Mouse (Mus musculus): Measurements from ENCODE around the gene Pdcd4.
"Not testable (repeated sequence)": the region's sequence is repeated elsewhere in the genome, so short reads cannot be mapped to it uniquely, and the experiment has no call there.

The Pdcd4 gene

DNA sequence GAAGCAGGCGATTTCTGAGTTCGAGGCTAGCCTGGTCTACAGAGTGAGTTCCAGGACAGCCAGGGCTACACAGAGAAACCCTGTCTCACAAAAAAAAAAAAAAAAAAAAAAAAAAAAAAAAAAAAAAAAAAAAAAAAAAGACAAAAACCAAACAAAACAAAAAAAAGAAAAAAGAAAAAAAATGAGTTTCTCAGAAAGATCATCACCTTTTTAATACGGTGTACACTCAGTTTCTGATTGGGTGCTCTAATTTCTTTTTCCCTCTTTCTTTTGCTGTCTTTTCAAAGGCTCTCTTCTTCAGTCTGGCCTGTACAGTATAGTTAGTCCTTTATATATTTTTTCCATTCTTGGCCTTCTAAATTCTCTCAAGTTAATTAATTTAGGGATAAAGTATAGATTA is 72.3 kb downstream of the Pdcd4 start:
- DNase-seq, result not testable (repeated sequence)

DNA sequence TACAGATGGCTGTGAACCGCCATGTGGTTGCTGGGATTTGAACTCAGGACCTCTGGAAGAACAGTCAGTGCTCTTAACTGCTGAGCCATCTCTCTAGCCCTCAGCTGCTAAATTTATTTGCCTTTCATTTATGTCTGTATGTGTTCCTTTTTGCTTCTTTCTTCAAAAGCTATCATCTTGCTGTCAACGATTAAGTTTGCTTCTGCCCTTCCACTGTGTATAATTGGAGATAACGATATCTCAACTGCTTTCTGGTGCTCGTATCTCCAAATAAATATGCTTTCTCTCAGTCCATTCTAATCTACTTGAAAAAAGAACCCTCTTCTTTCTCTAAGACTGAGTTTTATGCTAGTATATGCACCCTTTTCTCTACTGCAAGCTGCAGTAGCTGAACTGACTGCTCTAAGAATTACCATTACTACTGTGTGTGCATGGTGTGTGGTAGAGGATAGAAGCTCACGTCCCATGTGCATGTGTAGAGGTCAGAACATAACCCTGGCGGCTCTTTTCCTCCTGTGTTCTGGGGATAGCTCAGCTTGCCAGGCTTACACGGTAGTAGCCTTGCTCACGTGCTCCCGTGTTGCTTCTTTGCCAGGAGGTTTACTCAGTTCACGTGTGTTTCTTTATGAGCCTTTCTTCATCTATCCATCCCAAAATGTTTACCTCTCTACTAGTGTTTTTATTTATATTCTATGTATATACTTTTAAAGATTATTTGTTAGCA is 73.0 kb downstream of the Pdcd4 start:
- DNase-seq, result no peak

DNA sequence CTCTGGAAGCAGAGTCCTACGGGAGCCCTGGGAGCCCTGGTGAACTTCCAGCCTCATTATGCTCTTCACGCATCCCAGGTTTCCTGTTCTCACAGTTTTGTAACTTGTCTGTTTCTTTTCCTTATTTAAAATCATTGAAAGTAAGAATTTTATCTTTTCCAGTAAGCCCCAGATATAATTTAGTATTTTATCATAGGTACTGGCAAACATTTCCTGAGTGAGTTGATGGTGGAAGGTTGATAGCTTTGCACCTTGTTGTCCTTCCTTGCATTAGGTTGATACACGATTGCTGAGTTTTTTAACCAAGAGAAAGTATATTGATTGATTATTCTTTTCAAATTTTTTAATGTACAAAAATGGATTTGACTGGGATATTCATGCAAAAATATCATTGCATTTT is 77.2 kb downstream of the Pdcd4 start:
- DNase-seq, result no peak

DNA sequence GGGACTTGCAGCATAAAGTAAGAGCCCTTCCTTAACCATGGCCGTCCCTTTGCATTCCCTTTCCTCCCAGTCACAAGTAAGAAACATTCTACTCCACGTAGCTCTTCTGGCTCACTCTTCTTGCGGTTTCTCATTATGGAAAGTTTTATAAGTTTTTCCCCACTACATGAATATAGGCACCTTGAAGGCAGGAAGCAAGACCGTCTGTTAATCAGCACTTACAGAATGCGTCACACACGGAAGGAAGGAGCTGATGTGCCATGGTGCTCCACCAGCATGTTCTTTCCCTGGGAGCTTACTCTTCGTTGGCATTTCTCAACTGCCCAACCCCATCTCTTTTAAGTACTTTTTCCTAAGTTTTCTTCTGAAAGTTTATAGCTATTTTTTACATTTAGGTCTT is 79.9 kb downstream of the Pdcd4 start:
- no peak for DNase-seq

DNA sequence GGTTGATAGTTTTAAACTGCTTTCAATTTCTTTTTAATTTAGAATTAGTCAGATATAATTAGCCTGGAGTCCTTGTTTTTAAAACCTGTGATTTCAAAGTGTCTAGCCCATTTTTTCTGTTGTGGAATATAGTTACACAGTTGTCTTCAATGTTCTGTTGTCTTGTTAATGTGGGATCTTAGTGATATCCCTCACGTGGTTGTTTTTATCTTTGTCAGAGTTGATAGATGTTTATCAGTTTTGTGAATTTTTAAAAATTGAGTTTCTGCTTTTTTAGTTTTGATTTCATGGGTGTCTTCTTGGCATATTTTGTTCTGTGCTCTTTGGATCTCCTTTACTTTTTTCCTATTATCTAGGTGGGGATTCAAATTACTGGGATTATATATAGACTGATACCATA is 81.6 kb downstream of the Pdcd4 start:
- DNase-seq, result no peak
